Mouse (Mus musculus) frontal cortex, adult (tissue): ENCODE measurements around the gene Smap1.

Experiments
- ATAC-seq: cut with Nextera tagmentation; 2 replicates; pipeline ENCODE4 v1.9.2; 2017; ENCODE audit warnings: mild to moderate bottlenecking, moderate library complexity, mixed read lengths; ENCODE audit not compliant: low TSS enrichment

Gene Smap1

GRCm38 (mm10) chr1:23834819-23835218 lies 87.3 kb downstream of the Smap1 start:
- peak; percentile 58 for ATAC-seq

- 0 out of 2 replicates have a peak, but pooled peaks have one; percentile 15 for ATAC-seq
These were observed 87.9 kb downstream of the Smap1 start for GRCm38 (mm10) chr1:23834246-23834645.

- peak; percentile 88 for ATAC-seq
These were observed 95.0 kb downstream of the Smap1 start for GRCm38 (mm10) chr1:23826887-23827758.

- ATAC-seq = peak; percentile 62; the same call in 1 of the 2 replicates
These were observed 100.5 kb downstream of the Smap1 start for GRCm38 (mm10) chr1:23821615-23822014.

- ATAC-seq = no peak
These were observed 123.8 kb downstream of the Smap1 start for GRCm38 (mm10) chr1:23798306-23798705.
